Comparison of ENCODE assay signal across 10 mouse cellular contexts in the genomic region with DNA sequence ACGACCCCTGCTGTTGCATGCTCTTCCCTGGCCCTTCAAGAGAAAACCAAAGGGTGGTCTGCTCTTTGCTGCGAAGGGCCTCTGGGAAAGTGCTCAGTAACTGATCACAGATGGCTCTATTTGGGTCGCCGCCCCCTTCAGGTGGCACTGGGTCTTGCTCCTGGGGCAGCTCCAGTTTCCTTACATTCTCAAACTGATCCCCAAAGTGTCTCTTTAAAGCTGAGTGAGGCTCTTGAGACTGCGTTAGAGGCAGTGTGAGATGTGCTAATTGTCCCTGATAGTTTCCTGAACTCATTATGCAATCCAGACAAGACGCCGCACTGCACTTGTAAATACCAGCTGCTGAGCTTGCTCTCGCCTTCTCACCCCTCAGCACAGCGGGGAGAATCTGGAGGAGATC. TPM values are rescaled to one million over a fixed set of nuclear protein-coding genes. Genes with fewer than 3 reads are reported as not detected.
A peak's percentile ranks its signal among the peaks of the same experiment; 100 is the strongest.
DNase-seq lines count a peak whose midpoint lies in the region; ATAC-seq and TF ChIP-seq lines count a peak whose summit lies in the region.
"Had no signal": no experiment of that assay in that cellular context is flagged by ENCODE, and none has a peak within 500 bp of the region (broad histone marks: within the 10 kb centered on the region; RNA-seq: fewer than 3 reads in every experiment).

No protein-coding gene starts in this region.

- DNase-seq in adrenal gland, postnatal 14 days: peak; percentile 28
- DNase-seq in adrenal gland, postnatal 4 days (ENCODE audit: low spot score in 2 of 2): no peak
- DNase-seq in liver, adult 2 months (ENCODE audit: extremely low read depth, low read depth, low spot score): no peak
- no peak for DNase-seq in liver
- peak; percentile 64 for DNase-seq in embryo, embryonic 10 days (ENCODE audit: low spot score)
- DNase-seq in limb, embryonic 14.5 days (ENCODE audit: low spot score): peak; percentile 19
- DNase-seq in spleen, adult 18-20 months: no peak
- no peak for DNase-seq in frontal cortex, postnatal 14 days (ENCODE audit: low spot score in 2 of 2)
- DNase-seq: liver, embryonic 13.5 days had no signal

- no peaks in the 10 kb centered on the region for H3K27me3 ChIP-seq in liver, adult 2 months (ENCODE audit: control insufficient read depth, insufficient read depth, low read length)
- H3K27me3 ChIP-seq in limb, embryonic 14.5 days (ENCODE audit: control insufficient read depth, insufficient read depth, low read length): no peaks in the 10 kb centered on the region
- H3K27me3 ChIP-seq: liver, embryonic 13.5 days had no signal

- no peaks in the 10 kb centered on the region for H3K4me1 ChIP-seq in liver, adult 2 months (ENCODE audit: control insufficient read depth, insufficient read depth, low read length)
- H3K4me1 ChIP-seq in limb, embryonic 14.5 days (ENCODE audit: control insufficient read depth, insufficient read depth, low read length): peaks cover 8% of the 10 kb centered on the region; the same call in 1 of the 2 replicates

- H3K27ac ChIP-seq in liver, adult 2 months (replicated peaks; ENCODE audit: insufficient read depth, low read depth, low read length): no peak overlapping the region
- 0 out of 2 replicates have a peak overlapping the region, but pooled peaks have one; percentile 9 for H3K27ac ChIP-seq in limb, embryonic 14.5 days (replicated peaks; ENCODE audit: low read depth, low read length)
- H3K27ac ChIP-seq: liver, embryonic 13.5 days had no signal

- peak; percentile 27; the same call in 1 of the 2 replicates for TF ChIP-seq CTCF in liver, adult 2 months (IDR thresholded peaks at IDR 0.05; ENCODE audit: low read depth, low read length)

- no peaks in the 10 kb centered on the region for H3K79me2 ChIP-seq in liver, adult 2 months (ENCODE audit: control insufficient read depth, insufficient read depth, low read length)

- no peak overlapping the region for H3K4me3 ChIP-seq in liver, adult 2 months (ENCODE audit: insufficient read depth, low read depth, low read length)
- H3K4me3 ChIP-seq in limb, embryonic 14.5 days (replicated peaks; ENCODE audit: low read length): no peak overlapping the region
- H3K4me3 ChIP-seq: liver, embryonic 13.5 days had no signal

- peak overlapping the region; percentile 19; the same call in 1 of the 2 replicates for H3K4me2 ChIP-seq in limb, embryonic 14.5 days (replicated peaks; ENCODE audit: low read depth, low read length, severe bottlenecking)
- H3K4me2 ChIP-seq: liver, embryonic 13.5 days had no signal

- H3K36me3 ChIP-seq in liver, adult 2 months (ENCODE audit: control insufficient read depth, insufficient read depth, low read length): no peaks in the 10 kb centered on the region
- H3K36me3 ChIP-seq in limb, embryonic 14.5 days (ENCODE audit: control insufficient read depth, insufficient read depth, low read length): peaks cover 12% of the 10 kb centered on the region; the same call in 1 of the 2 replicates

- WGBS in liver, adult 2 months: 72% methylated on average over 9 of the region's 9 CpGs
- WGBS in limb, embryonic 14.5 days: 13% methylated on average over 9 of the region's 9 CpGs

- no peaks in the 10 kb centered on the region for H3K9me3 ChIP-seq in limb, embryonic 14.5 days (ENCODE audit: control insufficient read depth, low read length)
- H3K9me3 ChIP-seq: liver, embryonic 13.5 days had no signal

- H3K9ac ChIP-seq in liver, adult 2 months (ENCODE audit: low read depth, low read length): no peak overlapping the region
- no peak overlapping the region for H3K9ac ChIP-seq in limb, embryonic 14.5 days (ENCODE audit: low read depth, low read length, severe bottlenecking)
- H3K9ac ChIP-seq: liver, embryonic 13.5 days had no signal

- peak; percentile 65; the same call in 1 of the 2 replicates for ATAC-seq in limb, embryonic 14.5 days (ENCODE audit: low FRiP score, low read depth)

- no peak for TF ChIP-seq POLR2A in liver, adult 2 months (IDR thresholded peaks at IDR 0.05; ENCODE audit: extremely low read depth, insufficient read depth, low read length)
- no peak for TF ChIP-seq POLR2A in limb, embryonic 14.5 days (IDR thresholded peaks at IDR 0.05; ENCODE audit: borderline replicate concordance, extremely low read depth, insufficient read depth, insufficient read length)

RNA-seq across cellular contexts. Expression of gene BC030867, which starts 8.8 kb away (rescaled TPM):
- 1.7 and 2.3 TPM in 2 replicates for total RNA-seq in adrenal gland, postnatal 14 days (2021)
- 1 to 10 TPM; 4.8 to 6.0 TPM for total RNA-seq in adrenal gland, postnatal 4 days (2021)
- total RNA-seq in liver, adult 2 months (2014; rRNA removed): 0.27 TPM in 1 of 2 replicates, not detected in the other
- 0.20 and 0.38 TPM in 2 replicates for polyA plus RNA-seq in liver, adult 2 months (2012; rRNA removed)
- polyA plus RNA-seq in limb, embryonic 14.5 days (2012; rRNA removed): 14.2 and 15.4 TPM in 2 replicates
- polyA plus RNA-seq in limb, embryonic 14.5 days (2014; fragmentation: Nextera tagmentation; extraction: Ambion mirVana): 11.8 and 11.9 TPM in 2 replicates

RNA-seq across cellular contexts. Expression of gene Asb16, which starts 11.0 kb away (rescaled TPM):
- 0.11 and 0.19 TPM in 2 replicates for total RNA-seq in adrenal gland, postnatal 14 days (2021)
- under 1 TPM; 0.53 to 0.79 TPM for total RNA-seq in adrenal gland, postnatal 4 days (2021)
- 0.09 TPM in 1 of 2 replicates, not detected in the other for total RNA-seq in liver, adult 2 months (2014; rRNA removed)
- polyA plus RNA-seq in liver, adult 2 months (2012; rRNA removed): 0.16 and 0.20 TPM in 2 replicates
- 2.2 and 2.8 TPM in 2 replicates for polyA plus RNA-seq in limb, embryonic 14.5 days (2012; rRNA removed)
- polyA plus RNA-seq in limb, embryonic 14.5 days (2014; fragmentation: Nextera tagmentation; extraction: Ambion mirVana): 0.25 and 0.48 TPM in 2 replicates
- polyA plus RNA-seq: C2C12 had no signal

RNA-seq across cellular contexts. Expression of gene Tmub2, which starts 27.2 kb away (rescaled TPM):
- total RNA-seq in adrenal gland, postnatal 14 days (2021): 40.1 and 40.4 TPM in 2 replicates
- total RNA-seq in adrenal gland, postnatal 4 days (2021): 10 to 100 TPM; 56.5 to 58.3 TPM
- 18.1 and 19.0 TPM in 2 replicates for total RNA-seq in liver, adult 2 months (2014; rRNA removed)
- polyA plus RNA-seq in liver, adult 2 months (2012; rRNA removed): 33.5 and 34.2 TPM in 2 replicates
- 59.9 and 68.6 TPM in 2 replicates for polyA plus RNA-seq in limb, embryonic 14.5 days (2012; rRNA removed)
- polyA plus RNA-seq in limb, embryonic 14.5 days (2014; fragmentation: Nextera tagmentation; extraction: Ambion mirVana): 52.6 and 53.5 TPM in 2 replicates

RNA-seq across cellular contexts. Expression of gene Hdac5, which starts 27.5 kb away (rescaled TPM):
- 81.1 and 83.7 TPM in 2 replicates for total RNA-seq in adrenal gland, postnatal 14 days (2021)
- 100 to 1,000 TPM; 123 to 125 TPM for total RNA-seq in adrenal gland, postnatal 4 days (2021)
- total RNA-seq in liver, adult 2 months (2014; rRNA removed): 15.9 and 25.0 TPM in 2 replicates
- 38.2 and 60.5 TPM in 2 replicates for polyA plus RNA-seq in liver, adult 2 months (2012; rRNA removed)
- polyA plus RNA-seq in limb, embryonic 14.5 days (2012; rRNA removed): 86.2 and 149 TPM in 2 replicates
- polyA plus RNA-seq in limb, embryonic 14.5 days (2014; fragmentation: Nextera tagmentation; extraction: Ambion mirVana): 46.7 and 57.4 TPM in 2 replicates

RNA-seq across cellular contexts. Expression of gene Atxn7l3, which starts 38.9 kb away (rescaled TPM):
- 47.9 and 53.4 TPM in 2 replicates for total RNA-seq in adrenal gland, postnatal 14 days (2021)
- 10 to 100 TPM; 58.3 to 58.7 TPM for total RNA-seq in adrenal gland, postnatal 4 days (2021)
- total RNA-seq in liver, adult 2 months (2014; rRNA removed): 7.1 and 8.5 TPM in 2 replicates
- 16.8 and 20.6 TPM in 2 replicates for polyA plus RNA-seq in liver, adult 2 months (2012; rRNA removed)
- polyA plus RNA-seq in limb, embryonic 14.5 days (2012; rRNA removed): 72.1 and 84.0 TPM in 2 replicates
- polyA plus RNA-seq in limb, embryonic 14.5 days (2014; fragmentation: Nextera tagmentation; extraction: Ambion mirVana): 21.0 and 23.1 TPM in 2 replicates

Comparison
In these comparisons a context has a peak if more than half of its experiments do, and no peak if none do; other contexts are left out.
1. DNase-seq: peak in adrenal gland, postnatal 14 days (single experiment), embryo, embryonic 10 days (single experiment) and limb, embryonic 14.5 days (single experiment); none in adrenal gland, postnatal 4 days (0 of 2), liver, adult 2 months (single experiment), liver (single experiment), spleen, adult 18-20 months (0 of 2) and frontal cortex, postnatal 14 days (0 of 2).